Mouse (Mus musculus) liver, embryonic 15.5 days (tissue): Measurements from ENCODE around the gene Glmp. TPM values are rescaled to one million over a fixed set of nuclear protein-coding genes. Genes with fewer than 3 reads are reported as not detected.

Experiments
- polyA plus RNA-seq: library from polyadenylated mRNA; unstranded; fragments of >200 nt; fragmentation: Nextera tagmentation; extraction: Ambion mirVana; gene quantifications from 2 replicates; pipeline ENCODE4 v1.2.1, GENCODE M21; 2015

The Glmp gene
- polyA plus RNA-seq, 1 experiment from 2014 or later = 92.0 TPM

Other genes starting within 250 kb of the Glmp start
- not detected in 2 replicates for gene Ttc24, start 246.7 kb upstream of the Glmp start, polyA plus RNA-seq
- 7.3 and 8.0 TPM in 2 replicates for gene Iqgap3, start 243.1 kb upstream of the Glmp start, polyA plus RNA-seq
- gene Mef2d, start 182.7 kb upstream of the Glmp start, polyA plus RNA-seq = 6.8 and 7.1 TPM in 2 replicates
- 7.6 and 7.7 TPM in 2 replicates for gene Rhbg, start 70.3 kb upstream of the Glmp start, polyA plus RNA-seq
- 0.35 and 1.3 TPM in 2 replicates for gene Gm38392, start 37.8 kb upstream of the Glmp start, polyA plus RNA-seq
- 3.6 and 4.8 TPM in 2 replicates for gene Tsacc, start 28.0 kb upstream of the Glmp start, polyA plus RNA-seq
- 243 and 252 TPM in 2 replicates for gene Cct3, start 27.9 kb upstream of the Glmp start, polyA plus RNA-seq
- 1.3 and 1.4 TPM in 2 replicates for gene Tmem79, start 11.1 kb downstream of the Glmp start, polyA plus RNA-seq
- gene Smg5, start 11.2 kb downstream of the Glmp start, polyA plus RNA-seq = 31.8 and 38.3 TPM in 2 replicates
- gene Paqr6, start 39.6 kb downstream of the Glmp start, polyA plus RNA-seq = 5.4 and 6.2 TPM in 2 replicates
- gene Bglap3, start 47.7 kb downstream of the Glmp start, polyA plus RNA-seq = 0.28 and 0.71 TPM in 2 replicates
- 0.28 TPM in 1 of 2 replicates, not detected in the other for gene Bglap2, start 53.7 kb downstream of the Glmp start, polyA plus RNA-seq
- gene Bglap, start 59.4 kb downstream of the Glmp start, polyA plus RNA-seq = not detected in 2 replicates
- gene Pmf1, start 85.3 kb downstream of the Glmp start, polyA plus RNA-seq = 77.7 and 83.2 TPM in 2 replicates
- gene Slc25a44, start 100.1 kb downstream of the Glmp start, polyA plus RNA-seq = 10.6 and 12.7 TPM in 2 replicates
- 25.0 and 26.2 TPM in 2 replicates for gene Sema4a, start 136.2 kb downstream of the Glmp start, polyA plus RNA-seq
- 133 and 142 TPM in 2 replicates for gene Lmna, start 184.9 kb downstream of the Glmp start, polyA plus RNA-seq
- gene Mex3a, start 207.4 kb downstream of the Glmp start, polyA plus RNA-seq = 0.60 and 0.67 TPM in 2 replicates
- 0.53 TPM in 1 of 2 replicates, not detected in the other for gene Rab25, start 223.3 kb downstream of the Glmp start, polyA plus RNA-seq
- 104 and 112 TPM in 2 replicates for gene Lamtor2, start 228.1 kb downstream of the Glmp start, polyA plus RNA-seq
- gene Ubqln4, start 228.7 kb downstream of the Glmp start, polyA plus RNA-seq = 19.8 and 20.4 TPM in 2 replicates